Mouse (Mus musculus) kidney, embryonic 14.5 days (tissue): ENCODE measurements around the gene Terb1. TPM values are rescaled to one million over a fixed set of nuclear protein-coding genes. Genes with fewer than 3 reads are reported as not detected.

Experiments used
- ATAC-seq: fragments of 200-750 bp; cut with Nextera tagmentation; 2 replicates; pipeline ENCODE4 v1.8.0; 2017; ENCODE audit warnings: moderate number of reproducible peaks, mild to moderate bottlenecking, moderate TSS enrichment, moderate library complexity; ENCODE audit not compliant: low FRiP score, low TSS enrichment
- H3K27ac ChIP-seq: fragments of 300-500 bp; sonication (generic); 2 replicates; pipeline ENCODE4 v1.5.1; 2014; ENCODE audit warnings: low read depth, mild to moderate bottlenecking, low read length, moderate library complexity, mixed read lengths
- H3K27me3 ChIP-seq: fragments of 300-500 bp; sonication (generic); 2 replicates; pipeline ENCODE4 v1.6.1; 2014; ENCODE audit warnings: mild to moderate bottlenecking, low read length; ENCODE audit not compliant: control insufficient read depth, insufficient read depth
- H3K36me3 ChIP-seq: fragments of 300-500 bp; sonication (generic); 2 replicates; pipeline ENCODE4 v1.6.1; 2014; ENCODE audit warnings: low read length, mixed read lengths; ENCODE audit not compliant: control insufficient read depth, insufficient read depth
- H3K4me1 ChIP-seq: fragments of 300-500 bp; sonication (generic); 2 replicates; pipeline ENCODE4 v1.6.1; 2014; ENCODE audit warnings: low read length, mixed read lengths; ENCODE audit not compliant: control insufficient read depth, insufficient read depth
- H3K4me2 ChIP-seq: fragments of 300-500 bp; sonication (generic); replicated peaks from 2 replicates; pipeline ENCODE4 v1.6.1; 2014; ENCODE audit warnings: low read depth, mild to moderate bottlenecking, low read length
- H3K4me3 ChIP-seq: fragments of 300-500 bp; sonication (generic); 2 replicates; pipeline ENCODE4 v1.5.1; 2014; ENCODE audit warnings: mild to moderate bottlenecking, low read length
- H3K9ac ChIP-seq: fragments of 300-500 bp; sonication (generic); 2 replicates; pipeline ENCODE4 v1.6.1; 2014; ENCODE audit warnings: low read depth, mild to moderate bottlenecking, low read length, moderate library complexity
- H3K9me3 ChIP-seq: fragments of 300-500 bp; sonication (generic); 2 replicates; pipeline ENCODE4 v1.6.1; 2016; ENCODE audit warnings: low read length; ENCODE audit not compliant: control insufficient read depth
- WGBS: fragments of 180-500 bp; shearing (Covaris S2); extraction: QIAGEN DNeasy Blood & Tissue Kit; methylation state at CpG from one replicate; pipeline ENCODE4 v1.1.7; 2014; 5-methylcytosine and 5-hydroxymethylcytosine counted together
- polyA plus RNA-seq: library from polyadenylated mRNA; unstranded; fragments of >200 nt; fragmentation: Nextera tagmentation; extraction: Ambion mirVana; gene quantifications from 2 replicates; pipeline ENCODE4 v1.2.1, GENCODE M21; 2014

The Terb1 gene
- polyA plus RNA-seq, 1 experiment from 2014 or later: 0.79 TPM

DNA sequence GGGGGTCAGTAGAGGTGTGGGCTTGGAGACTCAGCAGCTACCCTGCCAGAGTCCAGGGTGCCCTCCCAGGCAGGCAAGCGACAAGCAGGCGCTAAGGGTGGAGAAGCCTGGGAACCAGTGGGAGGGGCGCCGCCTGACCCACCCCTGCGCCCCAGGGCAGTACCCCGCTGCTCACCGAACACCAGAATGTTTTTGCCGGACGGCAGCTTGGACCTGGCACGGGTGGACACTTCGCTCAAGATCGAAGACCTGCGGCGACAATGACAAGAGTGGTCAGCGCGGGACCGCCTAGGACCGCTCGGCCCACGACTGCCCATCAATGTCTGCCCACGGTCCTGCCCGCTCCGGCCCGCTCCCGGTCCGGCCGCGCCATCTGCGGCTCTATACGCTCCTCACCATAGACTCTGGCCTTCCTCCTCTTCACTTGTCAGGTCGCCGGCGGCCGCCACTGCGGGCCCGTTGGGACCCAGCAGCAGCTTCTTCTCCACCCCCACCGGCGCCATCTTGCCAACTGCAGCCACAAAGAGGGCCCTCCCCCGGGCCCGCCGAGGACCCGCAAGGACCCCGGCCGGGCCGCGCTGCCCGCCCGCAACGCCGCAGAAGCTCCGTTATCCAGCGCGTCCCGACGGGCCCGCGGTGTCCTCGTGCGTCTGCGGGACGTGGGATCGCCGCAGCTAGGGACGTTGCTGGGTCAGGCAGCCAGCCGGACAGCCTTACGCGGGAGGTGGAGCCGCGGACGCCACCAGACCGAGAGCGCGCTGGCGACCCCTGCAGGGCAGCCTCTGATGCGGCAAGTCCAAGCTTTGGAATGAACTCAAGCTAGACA, 67.2 kb downstream of the Terb1 start, which contains the start of gene Dync1li2:
Gene Dync1li2, minus strand, starts transcription at position 749 of the 826 bp plus-strand sequence.
- H3K27ac ChIP-seq: peak within 1 kb of the TSS; percentile 84
- H3K4me2 ChIP-seq: peak within 1 kb of the TSS; percentile 85
- peaks cover 9% of the 10 kb centered on the region for H3K4me1 ChIP-seq
- peaks cover 30% of the 10 kb centered on the region for H3K36me3 ChIP-seq
- peak; percentile 91 for ATAC-seq
- no peaks in the 10 kb centered on the region for H3K27me3 ChIP-seq
- H3K4me3 ChIP-seq: peak within 1 kb of the TSS; percentile 94
- WGBS: under 1% methylated on average over 75 of the region's 75 CpGs
- H3K9me3 ChIP-seq: no peaks in the 10 kb centered on the region
- H3K9ac ChIP-seq: peak within 1 kb of the TSS; percentile 93

DNA sequence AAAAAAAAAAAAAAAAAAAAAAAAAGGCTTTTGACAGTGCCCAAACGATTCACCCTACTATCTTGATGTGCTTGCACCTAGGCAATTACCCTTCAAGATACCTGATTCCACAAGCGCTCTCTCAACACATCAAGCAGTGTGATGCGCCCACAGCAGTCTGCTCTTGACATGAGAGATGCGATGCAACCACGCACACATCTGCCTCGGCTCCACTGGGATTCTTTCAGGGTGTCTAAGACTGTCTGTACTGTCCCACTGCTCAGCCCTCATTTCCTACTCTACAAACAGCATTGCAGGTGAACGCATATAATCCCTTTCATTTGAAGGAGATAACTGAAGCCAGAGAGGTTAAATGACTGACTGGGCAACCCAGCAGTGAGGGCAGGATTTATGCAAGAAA, 68.1 kb downstream of the Terb1 start:
- peak overlapping the region; percentile 94 for H3K4me3 ChIP-seq
- H3K4me2 ChIP-seq: peak overlapping the region; percentile 85
- H3K9me3 ChIP-seq: no peaks in the 10 kb centered on the region
- no peak overlapping the region for H3K27ac ChIP-seq
- H3K9ac ChIP-seq: peak overlapping the region; percentile 93
- peaks cover 39% of the 10 kb centered on the region for H3K36me3 ChIP-seq
- WGBS: 69% methylated on average over 7 of the region's 7 CpGs
- H3K27me3 ChIP-seq: no peaks in the 10 kb centered on the region
- H3K4me1 ChIP-seq: peaks cover 9% of the 10 kb centered on the region
- ATAC-seq: no peak

DNA sequence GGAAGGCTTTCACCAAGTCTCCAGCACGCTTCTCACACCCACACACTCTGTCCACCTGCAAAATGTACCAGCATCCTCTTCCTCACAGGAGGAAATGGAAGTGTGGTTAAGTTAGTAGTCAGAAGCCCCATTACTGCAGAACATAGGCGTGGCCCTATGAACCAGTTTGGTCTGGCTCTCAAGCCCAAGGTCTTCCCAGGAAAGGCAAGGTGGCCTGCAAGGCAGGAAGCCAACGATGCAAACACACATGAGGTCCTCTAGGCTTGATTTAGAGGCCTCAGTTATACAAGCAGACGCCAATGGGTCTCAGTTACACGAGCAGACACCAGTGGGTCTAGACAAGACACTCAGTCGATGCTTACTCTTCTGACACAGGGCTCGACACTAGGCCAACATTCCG, 70.2 kb downstream of the Terb1 start:
- Histone ChIP-seq H3K27me3 (no peaks in the 10 kb centered on the region), H3K4me2 (no peak overlapping the region), H3K27ac (no peak overlapping the region), H3K9ac (no peak overlapping the region), H3K36me3 (peaks cover 60% of the 10 kb centered on the region), H3K4me3 (no peak overlapping the region), H3K4me1 (peaks cover 9% of the 10 kb centered on the region), H3K9me3 (no peaks in the 10 kb centered on the region)
- no peak for ATAC-seq
- WGBS: 93% methylated on average over 8 of the region's 8 CpGs

DNA sequence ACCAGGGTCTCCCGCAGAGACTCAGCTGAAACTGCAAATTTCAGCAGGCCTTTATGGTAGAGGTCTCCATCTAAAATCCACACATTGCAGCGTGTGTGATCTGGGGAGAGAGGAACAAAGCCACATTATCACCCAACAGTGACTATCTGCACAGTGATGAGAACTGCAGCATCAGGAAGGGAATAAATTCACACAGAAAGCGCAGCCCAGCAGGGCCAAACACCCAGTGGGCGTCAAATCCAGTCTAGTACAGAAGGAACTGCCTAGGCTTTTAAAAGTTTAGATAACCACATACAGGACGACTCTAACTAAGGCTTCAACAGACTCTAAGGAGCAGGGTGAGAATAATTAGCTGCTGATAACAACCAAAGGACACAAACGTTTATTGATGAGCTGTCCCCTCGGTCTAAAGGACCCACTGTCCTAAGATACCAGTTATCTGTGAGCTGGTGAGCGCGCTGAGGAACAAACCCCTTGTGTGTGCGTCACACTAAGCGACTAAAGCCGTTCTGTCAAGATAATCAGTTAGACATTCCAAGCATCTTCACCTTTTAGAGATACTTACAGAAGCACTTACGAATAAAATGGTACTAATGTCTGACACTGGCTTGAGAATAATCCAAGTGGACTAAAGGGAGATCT, 72.1 kb downstream of the Terb1 start:
- H3K4me2 ChIP-seq: no peak overlapping the region
- H3K9me3 ChIP-seq: no peaks in the 10 kb centered on the region
- no peak overlapping the region for H3K27ac ChIP-seq
- ATAC-seq: no peak
- 94% methylated on average over 13 of the region's 13 CpGs for WGBS
- H3K36me3 ChIP-seq: peaks cover 78% of the 10 kb centered on the region
- no peak overlapping the region for H3K9ac ChIP-seq
- no peaks in the 10 kb centered on the region for H3K27me3 ChIP-seq
- peaks cover 9% of the 10 kb centered on the region for H3K4me1 ChIP-seq
- no peak overlapping the region for H3K4me3 ChIP-seq

DNA sequence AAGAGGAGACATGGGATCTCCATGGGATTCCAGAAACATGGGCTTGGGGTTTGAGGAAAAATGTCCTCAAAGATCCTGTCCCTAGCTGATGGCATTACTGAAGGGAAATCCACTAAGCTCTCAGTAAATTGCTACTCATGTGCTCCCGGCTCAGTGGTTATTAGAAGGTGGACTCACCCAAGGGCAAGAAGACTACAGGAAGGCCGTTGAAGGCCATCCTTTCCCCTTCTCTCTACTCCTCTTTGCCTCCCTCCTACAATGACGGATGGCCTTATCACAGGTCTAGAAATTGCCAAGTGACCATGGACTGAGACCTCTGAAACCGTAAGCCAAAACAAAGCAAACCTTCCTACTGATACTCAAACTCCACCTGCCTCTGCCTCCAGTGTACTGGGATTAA, 73.1 kb downstream of the Terb1 start:
- Histone ChIP-seq H3K9ac (no peak overlapping the region), H3K27ac (peak overlapping the region; percentile 24; the same call in 1 of the 2 replicates), H3K9me3 (no peaks in the 10 kb centered on the region; the same call in 1 of the 2 replicates), H3K4me1 (peaks cover 5% of the 10 kb centered on the region), H3K36me3 (peaks cover 87% of the 10 kb centered on the region), H3K4me2 (no peak overlapping the region), H3K4me3 (no peak overlapping the region), H3K27me3 (no peaks in the 10 kb centered on the region)
- 94% methylated on average over 4 of the region's 4 CpGs for WGBS
- no peak for ATAC-seq

DNA sequence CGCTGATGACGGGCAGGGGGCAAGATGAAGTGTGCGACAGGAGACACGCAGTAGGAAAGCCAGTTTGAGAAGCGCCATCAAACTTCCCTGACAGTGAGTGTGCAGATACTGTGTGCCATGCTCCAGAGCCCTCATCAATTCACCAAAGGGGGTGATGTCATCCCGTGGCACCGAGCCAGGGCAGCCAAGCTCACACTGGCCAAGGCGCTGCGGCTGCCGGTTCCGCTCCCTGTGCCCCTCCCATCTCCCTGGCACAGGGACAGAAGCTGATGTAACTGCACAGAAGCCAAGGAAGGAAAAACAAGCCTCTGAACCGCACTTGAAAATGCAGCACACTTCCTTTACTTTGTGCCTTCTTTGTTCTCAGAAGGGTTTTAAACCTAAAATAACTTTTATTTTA, 73.7 kb downstream of the Terb1 start:
- Histone ChIP-seq H3K4me1 (no peaks in the 10 kb centered on the region), H3K27me3 (no peaks in the 10 kb centered on the region), H3K9me3 (no peaks in the 10 kb centered on the region; the same call in 1 of the 2 replicates), H3K36me3 (peaks cover 93% of the 10 kb centered on the region), H3K9ac (no peak overlapping the region), H3K27ac (peak overlapping the region; percentile 24; the same call in 1 of the 2 replicates), H3K4me2 (no peak overlapping the region), H3K4me3 (no peak overlapping the region)
- peak; percentile 79 for ATAC-seq
- WGBS: 68% methylated on average over 12 of the region's 12 CpGs

DNA sequence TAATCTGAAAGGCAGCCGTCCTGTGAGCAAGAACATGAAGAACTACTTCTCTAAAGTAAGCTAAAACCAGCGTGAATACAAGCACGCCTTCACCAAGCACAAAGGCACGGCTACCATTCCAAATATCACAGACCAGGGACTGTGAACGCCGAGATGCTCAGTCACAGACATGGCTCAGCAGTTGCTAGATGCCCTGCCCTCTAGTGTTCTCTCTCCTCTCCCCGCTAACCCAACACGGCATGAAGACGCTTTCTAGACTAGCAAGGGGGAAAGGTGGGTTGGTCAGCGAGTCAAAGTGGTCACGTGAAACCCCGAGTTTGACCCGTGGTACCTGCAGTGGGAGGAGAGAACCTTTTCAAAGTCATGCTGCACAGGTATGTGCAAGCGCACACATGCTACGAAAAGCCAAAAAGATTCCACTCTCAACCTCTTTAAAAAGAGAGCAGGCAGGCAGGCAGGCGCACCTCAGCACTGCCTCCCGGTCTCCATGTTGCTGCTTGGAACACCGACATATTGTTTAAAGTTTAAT, 74.8 kb downstream of the Terb1 start:
- Histone ChIP-seq H3K4me3 (no peak overlapping the region), H3K4me2 (no peak overlapping the region), H3K4me1 (no peaks in the 10 kb centered on the region), H3K9ac (no peak overlapping the region), H3K9me3 (no peaks in the 10 kb centered on the region; the same call in 1 of the 2 replicates), H3K36me3 (peaks cover 96% of the 10 kb centered on the region), H3K27me3 (no peaks in the 10 kb centered on the region), H3K27ac (no peak overlapping the region)
- 91% methylated on average over 18 of the region's 18 CpGs for WGBS
- ATAC-seq: 0 out of 2 replicates have a peak, but pooled peaks have one; percentile 29

DNA sequence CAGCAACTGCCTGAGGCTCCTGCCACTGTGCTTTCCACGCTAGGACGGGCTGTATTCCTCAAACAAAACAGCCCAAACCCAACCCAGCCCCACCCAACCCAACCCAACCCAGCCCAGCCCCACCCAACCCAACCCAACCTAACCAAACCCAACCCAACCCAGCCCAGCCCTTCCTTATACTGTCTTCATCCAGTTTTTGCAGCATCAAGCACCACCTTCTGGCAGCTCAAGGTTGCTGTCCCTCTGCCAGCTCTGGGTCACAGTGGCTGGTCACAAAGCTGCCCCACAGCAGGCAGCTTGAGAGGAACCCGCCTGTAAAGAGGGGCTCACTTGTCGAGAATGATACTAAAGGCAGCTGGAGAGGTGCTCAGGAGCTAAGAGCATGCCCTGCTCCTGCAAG, 75.4 kb downstream of the Terb1 start:
- Histone ChIP-seq H3K9ac (no peak overlapping the region), H3K9me3 (no peaks in the 10 kb centered on the region; the same call in 1 of the 2 replicates), H3K4me2 (no peak overlapping the region), H3K36me3 (peaks cover 96% of the 10 kb centered on the region), H3K27me3 (no peaks in the 10 kb centered on the region), H3K4me3 (no peak overlapping the region), H3K27ac (no peak overlapping the region), H3K4me1 (no peaks in the 10 kb centered on the region)
- WGBS: 86% methylated on average over 4 of the region's 4 CpGs
- no peak for ATAC-seq
